Mouse (Mus musculus) thymus, adult 2 months (tissue): ENCODE measurements around the gene Hist2h2bb. TPM values are rescaled to one million over a fixed set of nuclear protein-coding genes. Genes with fewer than 3 reads are reported as not detected.
A peak's percentile ranks its signal among the peaks of the same experiment; 100 is the strongest.

Experiments used
- DNase-seq: peaks from one replicate; pipeline ENCODE4 v3.0.0; 2021
- H3K27ac ChIP-seq: fragments of 200-500 bp; 2 replicates; pipeline ENCODE4 v1.5.1; 2012; ENCODE audit warnings: low read length, control low read depth; ENCODE audit not compliant: control insufficient read depth, insufficient read depth
- H3K27me3 ChIP-seq: fragments of 200-500 bp; 2 replicates; pipeline ENCODE4 v1.6.1; 2012; ENCODE audit warnings: mild to moderate bottlenecking, low read length, moderate library complexity, mixed read lengths; ENCODE audit not compliant: control insufficient read depth, insufficient read depth
- H3K36me3 ChIP-seq: fragments of 200-500 bp; 2 replicates; pipeline ENCODE4 v1.6.1; 2012; ENCODE audit warnings: mild to moderate bottlenecking, low read length, moderate library complexity; ENCODE audit not compliant: control insufficient read depth, insufficient read depth
- H3K4me1 ChIP-seq: fragments of 200-500 bp; replicated peaks from 2 replicates; pipeline ENCODE4 v1.6.1; 2012; ENCODE audit warnings: low read length; ENCODE audit not compliant: control insufficient read depth, insufficient read depth
- H3K4me3 ChIP-seq: fragments of 200-500 bp; 2 replicates; pipeline ENCODE4 v1.5.1; 2012; ENCODE audit warnings: mild to moderate bottlenecking, low read length, control low read depth, moderate library complexity; ENCODE audit not compliant: control insufficient read depth, insufficient read depth
- CTCF ChIP-seq: fragments of 200-500 bp; IDR thresholded peaks from 2 replicates; pipeline ENCODE4 v1.5.1; 2012; ENCODE audit warnings: mild to moderate bottlenecking, control low read depth, low read length, moderate library complexity, borderline replicate concordance; ENCODE audit not compliant: control insufficient read depth, poor library complexity, insufficient read depth; ENCODE audit errors: extremely low read depth
- POLR2A ChIP-seq: fragments of 200-500 bp; IDR thresholded peaks from 2 replicates; pipeline ENCODE4 v1.6.1; 2012; ENCODE audit warnings: mild to moderate bottlenecking, low read length, control low read depth, moderate library complexity; ENCODE audit not compliant: control insufficient read depth, poor library complexity, insufficient read depth; ENCODE audit errors: extremely low read depth
- WGBS: fragments of 180-500 bp; shearing (Covaris S2); methylation state at CpG from one replicate; pipeline ENCODE4 v1.1.7; 2018; 5-methylcytosine and 5-hydroxymethylcytosine counted together
- polyA plus RNA-seq: library from polyadenylated mRNA; depleted of rRNA; stranded (reverse); fragments of >200 nt; gene quantifications from 2 replicates; pipeline ENCODE4 v1.2.3, GENCODE M21; 2012

Hist2h2bb gene
- polyA plus RNA-seq, 1 experiment: 177 TPM

DNA sequence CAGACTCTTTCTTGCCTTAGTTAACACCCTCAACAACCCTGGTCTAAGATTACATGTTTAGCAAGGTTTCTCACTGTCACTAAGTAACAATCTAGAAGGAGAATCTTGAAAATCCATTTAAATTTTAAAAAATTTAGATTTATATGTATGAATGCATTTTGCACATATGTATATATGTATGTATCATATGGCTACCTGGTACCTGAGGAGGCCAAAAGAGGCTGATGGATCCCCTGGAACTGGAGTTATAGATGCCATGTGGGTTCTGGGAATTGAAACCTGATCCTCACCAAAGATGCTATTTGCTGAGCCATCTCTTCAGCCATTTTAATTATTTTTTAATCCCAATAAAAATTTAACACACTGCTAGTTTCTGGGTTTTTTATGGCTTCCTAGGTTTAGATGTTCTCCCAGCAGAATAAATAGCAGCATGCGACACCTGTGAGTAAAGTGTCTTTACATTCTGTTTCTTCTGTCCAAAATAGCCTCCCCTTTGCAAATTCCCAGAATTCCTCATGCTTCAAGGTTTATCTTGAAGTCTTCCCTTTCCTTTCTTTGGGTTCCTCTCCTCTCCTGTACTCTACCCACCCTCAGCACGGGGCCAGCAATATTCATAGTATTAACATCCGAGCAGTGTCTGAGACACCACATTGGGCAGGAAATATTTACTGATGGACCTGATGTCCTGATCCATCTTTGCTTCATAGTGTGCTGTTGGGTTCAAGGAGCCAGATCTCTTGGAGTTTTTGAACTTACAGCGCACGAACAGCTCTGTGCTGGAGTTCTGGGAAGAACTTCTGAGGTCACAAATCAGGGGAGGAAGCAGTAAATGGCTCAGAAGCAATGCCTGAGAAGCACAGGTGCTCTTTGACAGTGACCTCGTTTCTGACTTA lies 21.2 kb upstream of the Hist2h2bb start:
- peaks cover 20% of the 10 kb centered on the region for H3K4me1 ChIP-seq
- H3K4me3 ChIP-seq: no peak overlapping the region
- H3K27ac ChIP-seq: peak overlapping the region; percentile 59
- H3K36me3 ChIP-seq: no peaks in the 10 kb centered on the region
- 55% methylated on average over 6 of the region's 6 CpGs for WGBS
- no peak for TF ChIP-seq CTCF
- TF ChIP-seq POLR2A: no peak
- no peak for DNase-seq
- H3K27me3 ChIP-seq: no peaks in the 10 kb centered on the region

DNA sequence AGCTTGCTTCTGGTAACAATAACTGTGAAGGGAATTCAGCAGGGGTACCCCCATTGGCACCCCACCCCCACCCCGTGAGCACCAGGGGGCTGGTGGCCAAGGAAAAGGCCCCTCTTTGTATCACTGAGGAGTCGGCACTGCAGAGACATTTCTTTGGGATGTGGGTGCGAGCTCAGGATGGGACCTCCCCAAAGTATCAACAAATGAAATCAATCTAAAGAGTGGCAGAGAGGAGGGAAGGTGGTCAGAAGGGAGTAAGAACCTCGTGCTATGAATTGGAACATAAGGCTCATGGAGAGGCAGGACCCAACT lies 20.6 kb upstream of the Hist2h2bb start:
- no peak for DNase-seq
- Histone ChIP-seq H3K27me3 (no peaks in the 10 kb centered on the region), H3K27ac (peak overlapping the region; percentile 59), H3K36me3 (no peaks in the 10 kb centered on the region), H3K4me1 (peaks cover 17% of the 10 kb centered on the region), H3K4me3 (no peak overlapping the region)
- WGBS: 83% methylated on average over 4 of the region's 4 CpGs
- TF ChIP-seq CTCF (no peak), POLR2A (no peak)

DNA sequence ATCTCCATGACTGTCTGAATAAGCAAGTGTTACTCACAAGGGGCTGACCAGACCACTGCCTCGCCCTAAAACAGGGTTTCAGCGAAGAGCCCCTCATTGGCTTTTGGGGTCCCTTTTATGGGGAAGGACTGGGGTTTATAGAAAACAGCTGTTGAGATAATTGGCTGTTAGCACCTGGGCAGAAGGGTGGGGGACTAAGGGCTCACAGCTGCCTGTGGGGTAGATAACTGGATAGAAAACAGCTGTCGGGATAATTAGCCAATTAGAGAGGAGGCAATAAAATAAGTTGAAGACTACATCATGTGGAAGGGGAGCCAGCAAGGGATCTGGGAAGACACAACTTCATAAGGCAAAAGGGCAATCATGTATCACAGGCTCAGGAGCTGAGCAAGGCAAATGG lies 18.7 kb upstream of the Hist2h2bb start:
- Histone ChIP-seq H3K4me3 (no peak overlapping the region), H3K27ac (no peak overlapping the region; the same call in 1 of the 2 replicates), H3K4me1 (peaks cover 17% of the 10 kb centered on the region), H3K27me3 (no peaks in the 10 kb centered on the region), H3K36me3 (no peaks in the 10 kb centered on the region)
- TF ChIP-seq CTCF (no peak), POLR2A (no peak)
- 47% methylated on average over 3 of the region's 3 CpGs for WGBS
- no peak for DNase-seq

DNA sequence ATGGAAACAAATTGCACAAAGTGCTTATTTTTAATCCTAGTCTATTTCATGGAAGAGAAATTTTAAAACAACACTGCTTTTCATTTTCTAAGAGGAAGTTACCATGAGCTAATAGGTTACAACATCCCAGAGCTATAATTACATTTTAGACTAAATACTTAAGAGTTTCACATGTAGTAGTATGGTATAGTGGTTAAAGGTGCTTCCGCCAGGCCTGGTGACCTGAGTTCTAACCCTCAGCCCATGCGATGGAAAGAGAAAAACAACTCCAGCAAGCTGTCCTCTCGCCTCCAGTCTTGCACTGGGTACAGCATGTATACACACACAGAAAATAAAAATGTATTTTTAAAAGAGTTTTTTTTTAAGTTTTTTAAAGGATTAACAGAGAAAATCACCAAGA lies 17.8 kb upstream of the Hist2h2bb start:
- Histone ChIP-seq H3K4me1 (peaks cover 17% of the 10 kb centered on the region), H3K4me3 (no peak overlapping the region), H3K36me3 (no peaks in the 10 kb centered on the region), H3K27me3 (no peaks in the 10 kb centered on the region), H3K27ac (no peak overlapping the region)
- no peak for DNase-seq
- no peak for TF ChIP-seq CTCF
- no peak for TF ChIP-seq POLR2A
- WGBS: 66% methylated on average over 3 of the region's 3 CpGs

DNA sequence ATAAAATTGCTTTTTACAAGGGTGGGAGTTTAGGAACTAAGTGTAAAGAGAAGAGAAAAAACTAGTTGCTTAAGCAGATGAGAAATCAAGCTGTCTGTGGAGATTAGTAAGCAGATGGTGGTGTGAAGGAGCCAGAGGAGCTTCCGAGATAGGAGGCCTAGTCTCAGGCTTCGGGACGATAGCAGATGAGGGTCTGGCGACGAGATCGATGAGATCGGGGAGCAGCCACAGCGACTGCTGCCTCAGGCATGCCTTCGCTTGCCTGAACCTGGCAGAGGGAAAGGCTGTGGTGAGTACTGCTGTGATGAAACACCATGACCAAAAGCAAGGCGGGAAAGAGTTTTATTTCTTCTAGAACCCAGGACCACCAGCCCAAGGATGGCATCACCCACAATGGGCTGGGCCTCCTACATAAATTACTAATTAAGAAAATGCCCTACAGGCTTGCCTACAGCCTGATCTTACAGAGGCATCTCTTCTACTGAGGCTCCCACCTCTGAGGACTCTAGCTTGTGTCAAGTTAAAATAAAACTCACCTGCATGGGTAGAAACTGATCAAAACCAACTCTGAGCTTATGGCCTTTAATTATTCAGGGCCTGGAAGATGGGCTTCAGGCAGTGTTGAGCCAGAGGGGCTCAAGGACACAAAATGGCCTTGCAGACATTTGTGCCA lies 14.7 kb upstream of the Hist2h2bb start:
- DNase-seq: no peak
- Histone ChIP-seq H3K4me3 (no peak overlapping the region), H3K4me1 (peaks cover 8% of the 10 kb centered on the region), H3K36me3 (no peaks in the 10 kb centered on the region), H3K27ac (no peak overlapping the region), H3K27me3 (no peaks in the 10 kb centered on the region)
- 92% methylated on average over 10 of the region's 10 CpGs for WGBS
- TF ChIP-seq POLR2A (no peak), CTCF (no peak)

DNA sequence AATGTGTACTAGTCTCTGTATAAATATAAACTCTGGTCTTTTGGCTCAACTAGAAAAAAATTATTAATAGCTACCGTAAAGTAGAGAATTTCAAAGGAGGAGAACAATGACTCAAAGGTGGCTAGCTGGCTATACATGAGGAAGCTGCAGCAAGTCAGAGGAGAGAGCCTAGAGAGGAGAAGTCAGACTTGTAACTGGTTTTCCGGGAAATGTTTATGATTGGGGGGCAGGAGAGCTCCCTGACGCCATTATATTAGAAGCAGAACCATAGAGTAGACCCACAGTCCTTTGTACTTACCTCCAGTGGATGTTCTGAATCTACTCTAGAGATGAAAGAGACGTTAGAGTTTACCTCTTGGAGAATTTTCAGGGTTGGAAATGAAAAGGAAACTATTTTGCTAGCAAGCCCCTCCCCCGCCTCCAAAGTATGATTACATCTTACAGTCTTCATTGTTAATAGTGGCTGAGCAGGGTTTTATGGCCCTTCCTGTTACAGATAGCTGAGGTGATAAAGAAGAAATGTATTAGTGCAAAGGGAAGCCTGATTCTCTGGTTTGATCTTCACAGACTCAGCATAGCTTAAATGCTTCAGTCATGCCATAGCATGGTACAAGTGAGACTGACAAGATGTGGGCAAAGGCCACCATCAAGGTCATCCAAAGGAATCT lies 13.5 kb upstream of the Hist2h2bb start:
- no peak for TF ChIP-seq CTCF
- WGBS: 66% methylated on average over 5 of the region's 5 CpGs
- no peak overlapping the region for H3K4me3 ChIP-seq
- H3K27me3 ChIP-seq: no peaks in the 10 kb centered on the region
- no peak for DNase-seq
- peaks cover 3% of the 10 kb centered on the region; the same call in 1 of the 2 replicates for H3K4me1 ChIP-seq
- H3K36me3 ChIP-seq: no peaks in the 10 kb centered on the region
- no peak overlapping the region for H3K27ac ChIP-seq
